Mouse (Mus musculus): ENCODE data around the gene Riox2.
A peak's percentile ranks its signal among the peaks of the same experiment; 100 is the strongest.

The Riox2 gene

DNA sequence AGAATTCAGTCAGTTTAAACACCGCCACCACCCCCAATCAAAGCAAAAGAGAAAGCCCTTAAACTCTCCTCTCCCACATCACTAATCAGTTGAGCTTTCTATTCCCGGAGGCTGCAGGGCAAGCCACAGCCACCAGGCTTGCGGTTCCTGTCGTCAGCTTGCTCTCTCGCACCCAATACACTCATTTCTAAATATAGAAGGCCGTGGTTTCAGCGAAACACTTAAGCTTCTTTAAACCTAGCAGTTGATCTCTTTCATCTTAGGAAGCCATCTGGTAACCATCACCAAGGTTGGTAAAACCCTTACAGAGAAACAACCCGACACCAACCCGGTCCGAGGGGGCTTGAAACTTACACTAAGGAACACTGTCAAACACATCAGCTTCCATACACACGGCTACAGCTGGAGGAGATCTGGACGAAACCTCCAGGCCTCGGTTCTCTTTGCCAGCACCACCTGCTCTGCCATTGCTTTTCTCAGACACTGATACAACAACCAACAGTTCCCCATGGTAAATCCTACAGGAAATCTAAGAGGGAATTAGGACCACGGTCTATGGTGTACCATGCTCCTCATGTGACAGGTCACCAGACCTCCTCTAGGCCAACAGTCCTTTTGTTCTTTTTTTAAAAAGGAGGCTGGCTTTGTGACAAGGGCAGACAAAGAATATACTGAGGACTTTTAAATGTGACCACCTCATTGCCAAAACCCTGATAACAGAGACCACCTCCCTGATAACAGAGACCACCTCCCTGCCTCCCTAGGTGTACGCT, 46.1 kb downstream of the Riox2 start:
- peak; percentile 48 to 52 for DNase-seq (ENCODE audit: low read depth in 2 of 2, low spot score in 2 of 2)

DNA sequence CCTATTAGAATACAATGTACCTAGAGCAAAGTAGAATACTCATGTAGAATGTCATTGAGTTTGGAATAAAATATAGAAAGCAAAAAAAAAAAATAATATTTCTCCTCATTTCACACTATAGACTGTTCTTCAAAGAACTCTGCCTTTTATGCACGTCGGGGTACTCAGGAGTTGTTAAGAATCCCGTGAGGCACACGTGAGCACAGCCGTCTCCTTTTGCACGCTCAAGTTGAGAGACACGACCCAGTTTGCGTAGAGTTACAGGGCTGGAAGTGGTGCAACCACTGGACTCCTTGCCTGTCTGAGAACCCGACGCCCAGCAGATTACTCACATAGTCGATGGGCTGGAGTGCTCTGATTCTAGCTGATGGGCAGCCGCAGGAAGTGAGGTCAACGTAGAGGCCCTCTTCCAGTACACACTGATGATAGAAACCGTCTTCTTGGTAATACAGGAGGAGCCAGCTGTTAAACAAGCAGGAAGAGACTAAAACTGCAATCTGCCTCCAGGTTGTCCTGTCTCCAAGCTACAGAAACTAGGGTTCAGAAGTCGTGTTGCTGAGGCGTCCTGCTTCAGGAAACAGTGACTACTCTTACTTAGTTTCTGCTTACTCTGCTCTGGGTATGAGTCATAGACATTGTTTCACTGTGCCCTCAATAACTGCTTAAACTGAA, 50.3 kb downstream of the Riox2 start:
- no peak for DNase-seq (ENCODE audit: low read depth in 2 of 2, low spot score in 2 of 2)

DNA sequence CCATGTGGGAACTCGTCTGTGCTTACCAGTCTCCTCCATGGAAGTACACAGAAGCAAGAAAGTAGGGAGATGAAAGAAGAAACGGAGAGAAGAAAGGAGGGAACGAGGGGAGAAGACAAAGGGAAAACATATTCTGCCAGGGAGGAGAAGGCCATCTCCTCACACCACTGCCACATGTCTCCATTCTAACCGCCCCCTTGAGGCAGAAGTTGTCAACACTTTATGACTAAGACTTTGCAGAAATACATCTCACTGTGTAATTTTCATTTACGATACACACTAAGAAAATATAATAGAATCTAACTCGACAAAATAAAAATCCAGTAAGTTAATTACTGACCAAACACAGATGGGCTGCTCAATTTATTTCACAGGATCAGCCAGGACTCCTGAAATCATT, 55.4 kb downstream of the Riox2 start:
- DNase-seq (ENCODE audit: low read depth in 2 of 2, low spot score in 2 of 2): no peak

DNA sequence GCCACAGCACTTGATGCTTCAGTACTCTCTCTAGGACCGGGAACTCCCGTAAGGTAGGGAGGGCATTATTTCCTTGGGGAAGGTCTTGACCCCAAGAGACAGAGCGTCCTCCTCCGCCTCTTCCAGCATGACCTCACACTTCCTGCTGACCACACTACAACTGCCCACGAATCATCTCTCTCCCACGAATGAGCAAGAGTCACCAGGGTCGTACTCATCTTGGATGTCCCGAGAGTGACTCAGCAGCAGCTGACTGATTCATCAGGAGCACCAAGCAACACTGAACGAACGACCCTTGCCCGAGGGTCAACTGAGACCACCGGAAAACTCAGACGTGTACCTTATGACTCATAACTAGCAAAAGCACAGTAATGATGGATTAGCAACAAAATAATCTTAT, 58.0 kb downstream of the Riox2 start:
- DNase-seq (ENCODE audit: low read depth in 2 of 2, low spot score in 2 of 2): no peak

DNA sequence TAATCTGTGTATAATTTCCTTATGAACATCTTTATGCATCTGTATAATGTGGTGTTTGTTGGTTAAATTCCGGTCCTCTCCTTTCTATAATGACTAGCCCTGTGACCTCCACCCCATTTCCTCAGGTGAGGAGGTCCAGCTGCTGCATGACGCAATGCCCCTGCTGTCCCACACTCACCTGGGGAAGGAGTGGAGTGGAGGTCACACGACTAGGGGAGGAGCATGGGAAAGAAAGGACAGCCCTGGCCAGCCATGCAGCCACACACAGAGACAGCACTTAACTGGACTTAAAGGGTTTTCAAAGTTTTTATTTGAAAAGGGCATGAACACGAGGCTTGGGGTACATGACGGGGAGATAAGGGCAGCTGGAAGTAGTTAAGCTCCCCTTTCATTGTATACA, 59.7 kb downstream of the Riox2 start:
- DNase-seq (ENCODE audit: low read depth in 2 of 2, low spot score in 2 of 2): no peak

DNA sequence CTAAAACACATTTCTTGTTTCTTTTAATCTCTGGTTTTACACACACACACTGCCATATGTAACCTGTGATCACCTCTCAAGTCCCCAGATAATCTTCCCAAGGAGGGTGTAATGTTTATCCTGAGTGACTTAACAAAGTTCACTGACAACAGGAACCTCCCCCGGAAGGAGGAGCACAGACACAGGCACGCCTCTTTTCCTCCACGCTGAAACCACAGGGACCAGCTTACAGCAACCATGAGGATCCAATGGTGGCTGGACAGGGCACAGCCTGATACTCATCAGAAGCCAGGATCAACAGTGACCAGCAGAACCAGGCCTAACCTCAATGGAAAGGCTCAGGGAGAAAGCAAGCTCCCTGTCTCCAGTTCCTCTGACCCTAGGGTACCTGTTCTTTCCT, 61.0 kb downstream of the Riox2 start:
- no peak for DNase-seq (ENCODE audit: low read depth in 2 of 2, low spot score in 2 of 2)

DNA sequence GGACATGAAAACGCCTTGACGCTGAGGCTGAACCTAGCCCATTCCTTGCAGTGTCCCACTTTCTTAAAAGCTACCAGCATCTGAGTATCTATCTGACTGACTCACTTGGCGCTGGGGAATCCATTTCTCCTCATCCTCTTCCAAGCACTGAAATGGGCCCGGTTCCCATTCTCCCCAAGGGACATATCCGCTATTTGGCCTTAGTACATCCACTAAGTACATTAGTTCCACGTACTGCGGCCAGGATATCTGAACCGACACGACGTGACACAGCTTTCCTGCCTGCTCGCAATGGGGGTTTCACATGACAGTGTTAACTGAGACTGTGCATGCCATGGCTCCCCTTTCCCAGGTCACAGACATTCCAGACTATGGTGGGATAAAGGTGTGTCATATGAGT, 62.8 kb downstream of the Riox2 start:
- no peak for DNase-seq (ENCODE audit: low read depth in 2 of 2, low spot score in 2 of 2)

DNA sequence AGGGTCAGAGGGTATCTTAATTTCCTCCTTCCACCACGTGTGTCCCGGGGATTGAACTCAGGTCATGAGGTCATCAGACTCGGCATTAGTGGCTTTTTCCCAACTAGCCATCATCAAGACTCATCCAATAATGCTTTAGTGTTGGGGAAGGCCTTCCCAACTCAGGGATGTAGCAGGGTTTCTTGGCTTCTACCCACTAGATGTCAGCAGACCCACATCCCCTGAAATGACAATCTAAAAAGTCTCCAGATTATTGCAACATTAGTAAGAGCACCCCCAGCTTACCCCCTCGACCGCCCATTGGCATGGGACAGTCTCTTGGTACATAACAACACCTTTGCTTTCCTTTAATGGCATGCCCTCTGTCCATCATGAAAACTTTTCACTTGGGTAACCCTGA, 64.1 kb downstream of the Riox2 start:
- no peak for DNase-seq (ENCODE audit: low read depth in 2 of 2, low spot score in 2 of 2)

DNA sequence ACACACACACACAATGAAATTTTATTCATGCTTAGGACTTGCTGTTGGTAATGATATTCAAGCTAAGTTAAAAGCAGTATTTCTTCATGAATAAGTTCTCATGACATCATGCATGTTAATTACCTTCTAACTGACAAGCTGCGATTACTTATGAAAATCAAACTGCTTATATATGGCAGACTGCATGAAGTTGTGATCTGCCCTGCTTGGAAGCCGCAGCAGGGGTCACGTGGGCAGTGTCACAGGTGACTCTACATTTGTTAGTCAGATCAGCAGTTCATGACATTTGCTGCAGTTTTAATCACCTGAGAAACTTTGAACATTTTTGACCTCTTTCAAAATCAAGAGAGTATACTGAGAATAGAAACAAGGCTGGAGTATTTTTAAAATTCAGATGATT, 69.4 kb downstream of the Riox2 start:
- DNase-seq (ENCODE audit: low read depth in 2 of 2, low spot score in 2 of 2): no peak

DNA sequence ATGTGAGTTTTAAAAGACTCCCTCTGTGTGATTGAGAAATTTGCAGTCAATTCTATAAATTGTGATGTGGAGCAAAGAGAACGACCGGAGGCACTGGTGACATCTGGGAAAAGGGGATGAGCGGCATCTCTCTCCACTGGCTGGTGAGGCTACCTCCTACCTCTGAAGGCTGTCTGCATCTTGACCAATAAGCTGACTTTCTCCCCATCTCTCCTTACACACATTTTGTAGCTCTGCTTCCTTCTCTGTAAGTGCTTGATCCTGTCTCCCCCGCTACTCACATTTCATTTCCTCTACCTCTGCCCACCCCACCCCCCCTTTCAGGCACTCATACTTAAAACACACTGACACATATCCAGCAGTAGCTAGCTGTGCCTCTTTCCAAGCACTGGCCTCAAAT, 69.8 kb downstream of the Riox2 start:
- DNase-seq (ENCODE audit: low read depth in 2 of 2, low spot score in 2 of 2): no peak

Measured in CD8-positive naive resting alpha-beta T cell, adult 2 months (primary cell).